Mouse (Mus musculus): ENCODE data around the gene Rexo2.
A peak's percentile ranks its signal among the peaks of the same experiment; 100 is the strongest.
"Not testable (repeated sequence)": the region's sequence is repeated elsewhere in the genome, so short reads cannot be mapped to it uniquely, and the experiment has no call there.

Rexo2 gene

DNA sequence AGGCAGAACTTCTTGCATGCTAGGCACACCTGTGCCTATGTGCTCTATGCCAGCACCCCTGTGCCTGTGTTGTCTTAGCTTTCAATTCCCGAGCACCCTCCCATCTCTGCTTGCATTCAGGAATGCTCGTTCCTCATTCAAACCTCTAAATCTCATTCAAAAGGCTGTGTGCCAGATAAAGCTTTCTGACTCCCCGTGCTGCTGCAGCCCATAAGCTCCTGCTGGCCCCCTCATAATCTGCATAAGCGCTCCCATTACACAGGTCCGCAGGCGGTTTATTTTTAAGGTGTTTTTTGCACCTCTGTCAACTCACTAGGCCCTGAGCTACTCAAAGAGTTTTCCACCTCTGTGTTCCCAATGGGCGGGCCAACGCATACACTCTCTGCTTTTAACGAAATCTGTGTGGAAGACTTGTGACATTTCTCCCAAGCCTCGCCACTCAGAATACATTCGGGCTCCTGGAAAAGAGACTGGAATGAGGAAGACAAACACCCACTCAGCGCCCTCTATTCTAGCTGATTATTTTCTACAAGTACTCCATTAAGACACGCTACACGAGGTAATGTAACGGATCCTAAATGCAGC lies 7.9 kb downstream of the Rexo2 start:
- DNase-seq (ENCODE audit: low spot score in 2 of 2): no peak

DNA sequence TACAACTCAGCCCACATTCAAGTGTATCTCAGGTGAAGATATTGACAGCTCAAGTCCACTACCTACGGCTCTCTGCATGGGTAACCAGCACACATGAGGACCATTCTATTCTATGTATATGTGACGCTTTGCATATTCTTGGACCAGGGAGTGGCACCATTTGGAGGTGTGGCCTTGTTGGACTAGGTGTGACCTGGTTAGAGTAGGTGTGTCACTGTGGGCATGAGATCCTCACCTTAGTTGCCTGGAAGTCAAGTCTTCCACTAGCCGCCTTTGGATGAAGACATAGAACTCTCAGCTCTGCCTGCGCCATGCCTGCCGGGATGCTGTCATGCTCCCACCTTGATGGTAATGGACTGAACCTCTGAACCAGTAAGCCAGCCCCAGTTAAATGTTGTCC lies 13.0 kb downstream of the Rexo2 start:
- not testable (repeated sequence) for DNase-seq (ENCODE audit: low spot score in 2 of 2)

DNA sequence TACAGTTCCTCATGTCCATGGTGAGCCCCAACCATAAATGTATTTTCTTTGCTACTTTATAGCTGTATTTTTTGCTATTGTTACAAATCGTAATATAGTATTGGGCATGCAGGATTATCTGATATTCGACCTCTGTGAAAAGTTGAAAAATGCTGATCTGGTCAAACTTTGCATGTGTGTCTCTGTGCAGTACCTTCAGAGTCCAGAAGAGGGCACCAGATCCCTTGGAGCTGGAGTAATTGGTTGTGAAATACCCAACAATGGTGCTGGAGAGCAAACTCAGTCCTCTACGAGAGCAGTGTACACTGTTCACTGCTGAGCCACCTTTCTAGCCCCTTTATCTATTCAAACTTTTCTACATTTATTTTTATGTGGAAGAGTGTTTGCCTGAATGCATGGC lies 13.6 kb downstream of the Rexo2 start:
- DNase-seq (ENCODE audit: low spot score in 2 of 2): peak; percentile 48 to 65

DNA sequence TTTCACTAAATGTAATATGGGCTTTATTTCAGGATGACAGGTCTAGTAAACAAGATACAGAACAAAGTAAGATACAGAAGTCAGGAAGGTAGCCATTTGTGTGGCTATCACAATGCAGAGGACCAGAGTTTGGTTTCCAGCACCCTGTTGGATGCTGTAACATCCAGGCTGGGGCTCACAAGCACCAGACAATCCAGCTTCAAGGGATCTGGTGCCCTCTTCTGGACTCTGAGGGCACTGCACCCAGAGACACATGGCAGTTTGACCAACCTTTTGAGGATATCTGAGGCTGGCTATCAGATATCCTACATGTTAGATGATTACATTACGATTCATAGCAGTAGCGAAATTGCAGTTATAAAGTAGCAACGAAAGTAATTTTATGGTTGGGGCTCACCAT lies 14.8 kb downstream of the Rexo2 start:
- DNase-seq (ENCODE audit: low spot score in 2 of 2): no peak

DNA sequence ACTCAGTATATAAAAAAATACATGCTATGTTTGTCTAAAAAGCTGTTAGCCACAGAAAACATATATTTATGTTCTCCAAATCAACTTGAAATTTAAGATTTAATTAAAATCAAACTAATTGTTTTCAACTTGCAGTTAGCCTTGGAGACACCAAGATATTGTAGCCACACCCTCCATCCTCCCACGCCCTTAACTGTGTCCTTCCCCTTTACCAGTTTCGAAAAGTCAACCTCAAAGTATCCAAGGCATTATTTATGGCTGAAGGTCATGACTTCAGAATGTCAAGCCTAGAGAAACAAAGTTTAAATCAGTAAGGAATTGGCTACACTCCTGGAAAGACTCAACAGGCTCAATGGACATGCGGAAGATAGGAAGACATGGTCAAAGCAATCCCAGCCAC lies 18.9 kb downstream of the Rexo2 start:
- peak; percentile 39 to 60 for DNase-seq (ENCODE audit: low spot score in 2 of 2)

DNA sequence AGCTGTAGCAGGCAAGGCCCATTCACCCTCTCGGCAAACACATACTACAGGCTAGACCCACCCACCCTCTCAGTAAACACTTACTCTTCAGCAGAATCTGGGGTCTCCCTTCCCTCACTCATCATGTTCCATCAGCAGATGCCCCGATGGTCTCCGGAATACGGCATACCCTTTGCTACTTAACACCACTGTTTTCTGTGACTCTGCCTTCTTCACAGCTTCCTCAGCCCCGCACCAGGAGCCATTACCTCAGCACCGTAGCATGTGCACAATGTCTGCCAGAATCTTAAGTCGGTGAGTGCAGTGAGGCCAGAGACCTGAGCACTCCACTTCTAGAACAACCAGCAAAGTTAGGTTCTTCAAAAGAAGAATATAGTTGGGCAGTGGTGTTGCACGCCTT lies 19.7 kb downstream of the Rexo2 start:
- no peak for DNase-seq (ENCODE audit: low spot score in 2 of 2)

DNA sequence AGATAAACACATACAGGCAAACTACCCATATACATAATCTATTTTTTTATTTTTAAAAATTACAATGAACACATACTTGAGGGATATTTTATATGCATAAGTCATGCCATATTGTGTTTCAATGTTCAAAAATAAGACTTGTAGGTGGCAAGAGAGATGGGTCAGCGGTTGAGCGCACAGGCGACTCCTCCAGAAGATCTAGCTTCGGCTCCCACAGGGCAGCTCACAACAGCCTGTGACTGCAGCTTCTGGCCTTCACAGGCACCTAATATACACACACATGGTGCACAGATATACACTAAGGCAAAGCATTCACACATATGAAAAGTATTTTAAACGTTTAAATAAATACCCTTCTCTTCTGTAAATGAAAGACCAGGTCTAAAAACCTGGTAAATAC lies 21.0 kb downstream of the Rexo2 start:
- DNase-seq (ENCODE audit: low spot score in 2 of 2): no peak

DNA sequence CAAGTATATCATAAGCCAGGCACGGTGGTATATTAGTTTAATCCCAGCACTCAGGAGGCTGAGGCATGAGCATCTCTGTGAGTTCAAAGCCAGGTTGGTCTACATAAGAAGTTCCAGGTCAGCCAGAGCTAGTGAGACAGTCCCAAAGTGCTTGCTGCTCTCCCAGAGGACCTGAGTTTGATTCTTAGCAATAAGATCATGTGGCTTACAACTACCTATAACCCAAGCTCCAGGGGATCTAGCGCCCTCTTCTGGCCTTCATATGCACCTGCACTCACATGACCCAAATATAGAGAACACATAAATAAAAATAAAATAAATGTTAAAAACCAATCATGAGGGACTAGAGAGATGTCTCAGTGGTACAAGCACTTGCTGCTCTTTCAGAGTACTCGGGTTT lies 21.5 kb downstream of the Rexo2 start:
- no peak for DNase-seq (ENCODE audit: low spot score in 2 of 2)

DNA sequence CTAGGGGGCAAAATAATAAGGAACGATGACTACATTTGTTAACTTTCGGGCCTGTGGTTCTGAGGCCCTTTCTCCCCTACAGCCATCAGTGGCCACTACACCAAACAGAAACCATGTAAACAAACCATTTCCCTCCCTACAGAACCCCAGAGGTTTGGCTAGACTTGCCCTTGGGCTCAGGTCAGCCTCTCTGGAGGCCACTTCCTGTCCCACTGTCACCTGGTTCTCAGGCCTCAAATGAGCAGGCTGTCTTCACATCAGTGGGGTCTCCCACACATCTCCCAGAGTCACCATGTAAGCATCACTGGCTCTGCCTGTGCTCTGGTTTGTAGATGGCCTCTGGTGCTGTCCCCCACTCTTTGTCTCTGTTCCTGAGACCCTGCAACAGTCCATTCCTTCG lies 24.5 kb downstream of the Rexo2 start:
- DNase-seq (ENCODE audit: low spot score in 2 of 2): no peak

DNA sequence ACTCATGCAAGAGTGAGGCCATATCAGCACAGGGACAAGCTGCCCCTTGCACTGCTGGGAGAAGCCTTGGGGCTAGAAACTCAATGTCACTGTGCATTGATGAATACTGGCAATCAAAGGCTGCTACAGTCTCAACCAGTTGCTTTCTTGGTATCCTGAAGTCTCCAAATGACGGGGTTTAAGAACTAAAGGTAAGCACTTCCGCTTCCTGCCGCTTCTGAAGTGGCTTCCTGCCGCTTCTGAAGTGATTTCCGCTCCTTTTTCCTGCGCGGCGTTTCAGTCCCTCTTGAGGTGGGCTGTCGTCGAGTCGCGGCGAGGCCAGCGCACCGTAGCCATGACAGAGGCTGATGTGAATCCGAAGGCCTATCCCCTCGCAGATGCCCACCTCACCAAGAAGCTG lies 30.4 kb downstream of the Rexo2 start:
- DNase-seq (ENCODE audit: low spot score in 2 of 2): no peak

DNA sequence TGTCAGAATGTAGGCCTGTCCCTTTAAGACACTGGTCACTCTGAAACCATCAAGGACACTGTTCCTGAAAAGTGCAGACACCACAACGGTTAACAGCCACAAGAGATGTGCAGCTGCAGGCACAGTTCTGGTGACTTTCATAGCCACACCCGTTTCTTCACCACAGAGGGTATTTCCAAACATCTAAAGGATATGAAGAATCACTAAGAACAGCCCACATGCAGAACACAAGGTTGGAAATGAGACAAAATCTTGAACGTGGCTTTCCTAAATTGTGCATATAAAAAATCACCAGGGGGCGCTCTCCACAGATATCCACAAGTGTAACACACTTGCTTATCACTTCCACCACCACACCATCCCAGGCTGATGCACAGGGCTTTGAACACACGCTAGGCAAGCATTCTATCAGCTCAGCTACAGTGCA lies 32.6 kb downstream of the Rexo2 start:
- peak; percentile 19 to 58 for DNase-seq (ENCODE audit: low spot score in 2 of 2)

DNA sequence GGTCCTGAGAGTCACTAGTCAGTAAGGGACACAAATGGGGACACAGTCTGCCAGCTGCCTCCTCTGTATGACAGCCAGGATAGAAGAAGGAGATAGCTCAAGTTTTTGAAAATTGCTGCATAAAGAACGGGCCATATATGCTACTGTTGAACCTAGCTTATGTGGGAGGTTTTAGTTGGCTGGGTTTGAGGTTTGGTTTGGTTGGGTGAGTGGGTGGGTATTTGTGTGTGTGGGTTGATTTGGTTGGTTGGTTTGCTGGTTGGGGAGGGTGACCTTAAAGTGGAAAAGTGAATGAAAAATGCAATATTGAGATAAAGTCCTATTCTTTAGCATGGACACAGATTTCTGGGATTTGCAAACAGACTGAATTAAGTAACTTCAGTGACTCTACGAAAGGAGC lies 35.6 kb downstream of the Rexo2 start:
- peak; percentile 54 to 56 for DNase-seq (ENCODE audit: low spot score in 2 of 2)

DNA sequence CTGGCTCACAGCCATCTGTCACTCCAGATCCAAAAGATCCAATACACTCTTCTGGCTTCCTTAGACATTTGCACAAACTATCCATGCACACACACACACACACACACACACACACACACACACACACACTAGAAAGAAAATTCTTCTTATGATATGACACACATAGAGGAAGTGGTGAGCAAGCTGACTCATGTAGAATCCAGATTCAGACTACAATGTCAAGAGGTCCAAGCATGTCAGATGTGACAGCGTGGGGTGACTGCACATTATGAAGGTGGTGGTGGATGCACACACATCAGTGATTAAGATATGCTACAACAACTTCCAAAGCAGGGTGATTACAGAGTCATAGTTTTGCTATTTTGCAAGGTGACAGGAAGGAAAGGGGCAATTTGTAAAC lies 36.5 kb downstream of the Rexo2 start:
- peak in 1 of 2 experiments; percentile 26 for DNase-seq (ENCODE audit: low spot score in 2 of 2)

DNA sequence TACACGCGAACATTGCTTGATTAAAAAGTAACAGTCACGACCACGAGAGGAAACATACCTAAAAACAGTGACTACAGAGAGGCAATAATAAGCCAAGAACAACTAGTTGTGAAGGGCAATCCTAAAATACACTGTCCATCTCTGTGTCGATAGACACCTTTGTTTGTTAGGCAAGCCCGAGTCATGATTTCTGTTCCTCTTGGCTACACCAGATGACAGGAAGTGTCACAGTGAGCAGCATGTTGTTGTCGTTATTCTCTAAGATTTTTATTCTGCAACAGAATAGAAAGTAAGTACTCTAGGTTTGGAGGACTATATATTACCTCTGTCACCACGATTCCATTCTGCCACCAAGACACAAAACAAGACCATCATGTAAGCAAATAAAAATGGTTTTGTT lies 48.0 kb downstream of the Rexo2 start:
- peak in 1 of 2 experiments; percentile 28 for DNase-seq (ENCODE audit: low spot score in 2 of 2)

DNA sequence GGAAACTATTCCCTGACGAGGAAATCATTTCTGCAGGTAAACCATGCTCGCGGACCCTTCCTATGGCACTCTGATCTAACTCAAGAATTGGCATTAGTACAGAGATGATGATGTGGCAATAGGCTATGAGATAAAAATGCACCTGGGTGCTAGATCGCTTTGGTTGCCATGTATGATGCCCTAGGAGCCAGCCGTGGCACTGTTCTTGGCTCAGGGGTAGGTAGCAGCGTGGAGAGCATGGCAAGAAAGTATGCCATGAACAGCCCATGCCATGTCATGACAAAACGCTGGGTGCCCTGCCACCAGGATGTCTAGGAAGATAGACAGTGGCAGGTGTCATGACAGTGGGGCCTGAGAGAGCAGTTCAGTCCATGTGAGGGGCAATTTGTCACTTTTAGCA lies 53.2 kb downstream of the Rexo2 start:
- no peak for DNase-seq (ENCODE audit: low spot score in 2 of 2)

DNA sequence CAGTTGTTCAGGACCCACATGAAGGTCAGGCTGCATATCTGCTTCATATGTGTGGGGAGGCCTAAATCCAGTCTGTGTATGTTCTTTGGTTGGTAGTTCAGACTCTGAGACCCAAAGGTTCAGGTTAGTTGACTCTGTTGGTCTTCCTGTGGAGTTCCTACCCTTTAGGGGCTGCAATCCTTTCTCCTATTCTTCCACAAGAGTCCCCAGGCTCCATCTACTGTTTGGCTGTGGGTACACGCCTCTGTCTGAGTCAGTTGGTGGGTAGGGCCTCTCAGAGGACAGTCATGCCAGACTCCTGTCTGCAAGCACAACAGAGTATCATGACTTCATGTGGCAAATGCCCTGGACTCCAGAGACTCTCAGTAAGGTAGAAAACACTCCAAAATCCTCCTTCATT lies 57.2 kb downstream of the Rexo2 start:
- peak in 1 of 2 experiments; percentile 22 for DNase-seq (ENCODE audit: low spot score in 2 of 2)

DNA sequence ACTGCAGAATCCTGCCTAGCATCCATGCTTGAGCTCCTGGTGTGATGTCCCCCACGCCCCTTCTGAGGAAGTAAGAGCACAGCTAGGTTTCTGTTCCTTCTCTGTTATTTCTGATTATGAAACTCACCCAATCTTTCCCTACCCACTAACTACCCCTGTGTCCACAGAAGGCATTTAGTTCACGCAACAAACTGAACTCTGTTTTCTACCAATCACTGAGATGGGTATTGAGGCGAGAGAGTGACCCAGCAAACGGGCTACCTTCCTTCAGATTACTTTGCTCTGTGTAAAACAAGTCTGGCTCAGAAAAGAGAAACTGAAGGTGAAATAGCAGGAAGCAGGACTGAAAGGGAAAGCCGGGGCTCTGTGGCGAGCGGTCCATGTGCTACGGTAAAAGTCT lies 58.0 kb downstream of the Rexo2 start:
- DNase-seq (ENCODE audit: low spot score in 2 of 2): peak; percentile 69 to 71

DNA sequence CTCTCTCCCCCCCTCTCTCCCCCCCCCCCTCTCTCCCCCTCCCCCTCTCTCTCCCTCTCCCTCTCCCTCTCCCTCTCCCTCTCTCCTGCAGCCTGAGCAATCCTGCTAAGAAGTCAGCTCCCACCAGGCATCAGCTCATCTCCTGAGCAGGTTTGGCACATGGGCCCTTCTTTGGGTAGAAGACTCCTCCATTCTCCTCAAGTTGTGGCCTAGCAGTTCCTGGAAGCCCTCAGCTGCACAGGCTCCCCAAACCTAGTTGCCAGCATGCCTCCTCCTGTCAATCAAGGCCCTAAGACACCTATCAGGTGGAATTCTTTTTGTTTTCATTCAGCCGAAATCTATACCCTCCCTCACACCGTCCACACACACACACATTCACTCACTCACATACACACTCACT lies 58.9 kb downstream of the Rexo2 start:
- DNase-seq (ENCODE audit: low spot score in 2 of 2): no peak

DNA sequence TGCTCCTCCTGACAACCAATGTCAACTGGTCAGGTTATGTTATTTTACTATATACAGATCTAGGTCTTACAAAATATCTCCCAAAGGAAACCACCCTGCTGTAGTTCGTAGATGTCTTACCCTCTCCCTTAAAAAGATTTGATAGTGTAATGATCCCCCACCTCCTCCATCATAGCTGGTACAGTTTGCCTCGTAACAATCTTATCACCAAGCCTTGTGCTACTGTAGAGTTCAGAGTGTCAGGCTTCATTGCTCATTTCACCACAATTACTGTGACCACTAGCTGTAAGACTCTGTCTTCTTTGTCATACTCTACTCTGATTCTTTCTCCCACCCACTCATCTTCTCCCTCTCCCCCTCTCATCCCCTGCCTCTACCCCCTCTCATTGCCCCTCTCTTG lies 59.4 kb downstream of the Rexo2 start:
- DNase-seq (ENCODE audit: low spot score in 2 of 2): no peak

DNA sequence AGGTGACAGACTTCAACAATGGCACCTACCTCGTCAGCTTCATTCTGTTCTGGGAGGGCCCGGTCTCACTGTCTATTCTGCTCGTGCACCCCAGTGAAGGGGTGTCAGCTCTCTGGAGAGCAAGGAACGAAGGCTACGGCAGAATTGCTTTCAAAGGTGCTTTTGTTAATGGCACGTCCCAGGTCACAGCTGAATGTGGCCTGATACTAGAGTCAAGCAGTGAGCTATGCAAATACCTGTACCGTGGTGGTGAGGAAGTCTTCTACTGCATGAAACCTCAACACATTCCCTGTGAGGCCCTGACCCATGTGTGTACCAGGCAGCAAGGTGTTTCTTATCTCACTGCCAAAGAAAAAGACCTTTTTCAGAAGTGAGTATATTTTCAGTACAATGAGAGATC lies 60.0 kb downstream of the Rexo2 start:
- peak; percentile 79 to 80 for DNase-seq (ENCODE audit: low spot score in 2 of 2)

DNA sequence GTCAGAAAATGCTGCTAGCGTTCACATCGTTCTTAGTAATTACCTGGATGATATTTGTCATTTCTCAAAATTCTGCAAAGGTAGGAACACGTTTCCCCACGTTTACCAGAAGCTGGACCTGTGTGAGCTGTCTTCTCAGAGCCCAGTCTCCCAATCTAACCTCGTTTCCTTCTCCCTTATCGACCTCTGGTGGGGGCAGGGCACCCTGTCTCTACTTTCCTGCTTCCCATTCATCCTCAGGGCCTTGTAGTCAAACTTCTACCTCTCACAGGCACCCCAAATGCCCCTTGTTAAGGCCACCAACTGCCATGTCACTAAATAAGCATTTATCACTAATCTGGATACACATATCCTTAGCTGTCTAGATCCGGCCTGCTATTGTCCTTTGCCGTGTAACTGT lies 61.6 kb downstream of the Rexo2 start:
- DNase-seq (ENCODE audit: low spot score in 2 of 2): no peak

Data from spleen, postnatal 36 days (tissue).